Mouse (Mus musculus) c-Kit-positive CD71-negative TER-119-negative erythroid progenitor cells, embryonic 14.5 days (primary cell): ENCODE results near the gene Fbn1.

Source experiments
- DNase-seq: peaks from one replicate; pipeline ENCODE4 v3.0.0-alpha.2; 2013; ENCODE audit warnings: low read depth

Fbn1 gene

DNA sequence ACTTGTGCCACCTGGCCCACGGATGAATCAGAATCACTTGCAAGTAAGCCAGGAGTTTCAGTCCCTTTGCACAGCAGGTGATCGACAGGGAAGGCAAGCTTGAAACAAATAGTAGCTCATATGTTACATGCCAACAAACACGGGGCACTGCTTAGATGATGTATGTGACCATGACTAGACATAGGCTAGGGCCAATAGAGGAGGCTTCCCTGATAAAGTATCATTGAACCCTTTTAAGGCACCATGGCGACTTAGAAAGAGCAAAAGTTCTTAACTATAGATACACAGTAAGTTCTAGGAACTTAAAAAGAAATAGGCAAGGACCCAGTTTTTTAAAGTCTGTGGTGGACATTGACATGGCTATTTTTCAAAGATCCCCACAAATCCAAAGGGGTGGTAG is at the start of gene Fbn1:
Gene Fbn1, minus strand, starts transcription at position 101 of the 400 bp plus-strand sequence.
- no peak for DNase-seq

DNA sequence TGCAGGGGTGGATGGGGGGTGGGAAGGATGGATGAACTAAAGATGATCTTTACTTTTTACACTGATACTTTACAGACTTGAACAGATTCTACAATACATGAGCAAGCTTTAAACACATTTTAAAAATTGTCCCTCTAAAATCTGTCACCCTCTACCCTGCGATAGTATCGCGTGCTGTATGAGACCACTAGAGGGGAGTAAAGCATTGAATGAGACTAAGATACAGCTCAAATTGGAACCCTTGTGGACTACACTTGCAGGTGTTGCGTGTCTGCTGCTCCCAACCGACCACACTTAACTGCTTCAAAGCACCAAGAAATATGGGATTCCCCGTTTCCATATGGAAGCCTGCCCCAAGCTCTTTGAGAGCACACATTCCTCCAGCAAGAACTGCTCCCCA is 48.0 kb upstream of the Fbn1 start:
- peak; percentile 3 for DNase-seq

DNA sequence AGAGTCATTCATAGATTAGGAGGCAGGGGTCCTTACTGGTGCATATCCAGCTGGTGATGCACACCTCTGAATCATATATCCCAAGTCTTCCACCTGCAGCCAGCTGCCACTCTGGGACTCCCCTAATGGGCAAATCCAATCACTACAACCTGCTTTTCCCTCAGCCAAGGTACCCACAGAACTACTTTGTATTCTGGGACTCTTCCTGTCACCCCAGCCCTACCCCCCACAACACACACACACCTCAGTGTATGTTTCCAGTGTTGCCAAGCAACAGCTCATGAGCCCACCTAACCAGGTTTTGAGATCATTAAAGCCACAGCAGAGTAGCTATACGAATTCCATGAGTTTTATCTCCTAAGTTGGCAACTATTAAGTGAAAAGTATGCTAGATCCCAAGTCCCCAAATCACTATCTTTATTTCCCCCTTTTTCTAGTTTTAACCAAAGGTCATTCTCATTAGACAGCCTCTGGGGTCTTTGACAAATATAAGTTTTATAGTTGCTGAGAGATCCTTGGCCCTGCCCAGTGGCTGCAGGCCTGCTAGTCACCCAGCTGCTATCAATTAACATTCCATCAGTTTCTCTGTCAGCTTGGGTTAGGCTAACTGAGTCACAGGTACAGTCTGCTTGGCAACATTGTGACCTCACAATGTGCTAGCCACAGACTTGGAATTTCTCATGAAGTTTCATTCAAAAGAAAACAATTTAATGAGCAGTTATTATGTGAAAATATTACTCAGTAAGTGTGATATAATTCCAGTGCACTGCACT is 41.2 kb upstream of the Fbn1 start:
- no peak for DNase-seq

DNA sequence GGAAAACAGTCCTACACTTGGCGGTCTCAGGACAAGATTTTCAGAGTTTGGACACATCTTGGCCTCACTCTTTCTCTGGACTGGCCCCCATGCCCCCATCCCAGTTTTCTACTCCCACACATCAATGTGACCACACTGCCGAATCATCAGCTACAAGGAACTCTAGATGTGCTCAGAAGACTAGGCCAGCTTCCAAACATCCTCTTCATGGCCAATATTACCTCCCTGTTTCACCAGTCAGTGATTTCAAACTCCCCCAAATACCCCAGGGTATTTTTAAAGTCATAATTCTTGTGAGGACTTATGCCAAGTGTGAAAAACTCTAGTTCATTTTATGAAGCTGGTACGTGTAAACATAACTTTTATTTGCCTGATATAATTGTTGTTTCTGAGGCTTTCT is 37.2 kb upstream of the Fbn1 start:
- no peak for DNase-seq

DNA sequence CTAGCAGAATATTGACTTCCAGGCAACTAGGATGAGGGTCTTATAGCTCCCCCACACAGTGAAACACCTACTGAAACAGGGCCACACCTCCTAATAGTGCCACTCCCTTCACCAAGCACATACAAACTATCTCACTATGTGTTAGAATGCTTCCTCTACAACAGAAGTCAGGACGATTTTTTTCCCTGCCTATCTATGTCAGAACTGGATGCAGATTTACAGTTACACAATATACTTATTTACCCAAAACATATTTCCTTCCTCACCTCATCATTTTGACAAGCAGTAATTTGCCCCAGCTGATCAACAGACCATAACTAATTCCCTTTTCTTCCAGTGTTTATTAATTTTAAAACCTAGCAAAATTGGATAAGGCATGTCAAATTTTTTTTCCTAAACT is 35.9 kb upstream of the Fbn1 start:
- DNase-seq: no peak

DNA sequence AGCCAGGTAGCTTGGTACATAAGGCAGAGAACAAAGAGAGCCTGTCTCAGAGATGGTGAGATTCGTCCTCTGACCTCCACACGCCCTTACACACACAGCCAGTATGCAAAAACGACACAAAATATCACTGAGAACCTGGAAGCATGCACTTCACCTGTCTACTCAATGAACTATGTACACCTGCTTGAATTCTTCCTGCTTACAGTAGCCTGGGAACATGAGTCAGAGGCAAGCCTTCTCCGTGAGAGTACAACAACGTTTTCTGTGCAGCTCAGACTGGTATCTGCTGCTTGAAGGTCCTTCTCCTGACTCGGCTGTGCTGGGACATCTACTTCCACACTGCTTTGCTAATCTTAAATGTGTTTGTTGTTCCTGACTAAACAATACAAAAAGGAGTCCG is 33.7 kb upstream of the Fbn1 start:
- DNase-seq: no peak

DNA sequence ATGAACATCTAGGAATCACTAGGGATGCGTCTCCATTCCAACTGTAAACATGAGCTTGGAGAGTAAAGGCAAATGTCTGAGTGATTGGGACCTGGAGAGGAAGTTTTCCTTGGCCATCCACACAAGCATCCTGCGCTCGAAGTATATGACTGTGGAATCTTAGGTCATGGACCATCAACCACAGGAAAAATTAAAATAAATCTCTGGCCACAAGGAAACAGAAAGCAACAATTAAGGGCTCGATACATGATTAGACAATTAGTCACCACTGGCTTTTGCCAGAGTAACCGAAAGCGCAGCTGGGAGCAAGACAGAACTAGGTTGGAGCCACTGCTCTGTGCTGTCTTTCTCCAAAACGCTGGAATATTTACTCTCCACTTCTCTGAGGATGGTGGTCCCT is 32.8 kb upstream of the Fbn1 start:
- DNase-seq: no peak

DNA sequence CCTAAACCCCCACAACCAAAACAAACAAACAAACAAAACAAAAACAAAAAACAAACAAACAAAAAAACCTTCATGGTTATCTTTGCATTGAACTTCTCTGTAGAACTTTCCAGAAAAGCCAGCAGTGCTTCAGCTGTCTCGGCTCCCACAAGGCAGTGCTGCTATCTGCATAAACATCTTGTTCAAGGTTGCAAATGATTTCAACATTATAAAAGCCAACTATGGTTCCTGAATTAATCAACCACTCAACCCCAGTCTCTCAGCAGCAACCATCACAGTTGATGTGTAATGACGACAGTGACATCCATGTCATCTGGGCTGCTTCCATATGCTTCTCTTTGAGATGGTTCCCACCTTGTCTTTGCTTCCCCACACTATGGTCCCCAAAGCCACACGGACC is 31.8 kb upstream of the Fbn1 start:
- no peak for DNase-seq

DNA sequence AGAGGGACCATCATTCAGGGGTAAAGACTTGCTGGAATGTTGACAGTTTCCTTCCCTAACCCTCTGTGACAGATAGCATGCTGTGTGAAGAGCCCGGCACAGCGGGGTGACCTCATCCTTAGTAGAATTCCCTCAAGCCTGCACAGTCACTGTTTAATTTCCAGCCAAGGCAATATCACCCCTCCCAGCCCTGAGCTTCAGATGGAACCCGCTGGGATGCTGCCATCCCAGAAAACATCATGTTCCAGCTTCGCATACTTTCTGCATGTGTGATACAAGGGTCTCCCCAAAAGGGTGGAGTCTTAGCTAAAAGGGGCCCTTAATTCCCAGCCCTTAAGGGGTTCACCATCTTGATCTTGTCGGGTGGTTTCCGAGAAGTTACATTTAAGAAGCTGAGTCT is 22.9 kb upstream of the Fbn1 start:
- DNase-seq: no peak

DNA sequence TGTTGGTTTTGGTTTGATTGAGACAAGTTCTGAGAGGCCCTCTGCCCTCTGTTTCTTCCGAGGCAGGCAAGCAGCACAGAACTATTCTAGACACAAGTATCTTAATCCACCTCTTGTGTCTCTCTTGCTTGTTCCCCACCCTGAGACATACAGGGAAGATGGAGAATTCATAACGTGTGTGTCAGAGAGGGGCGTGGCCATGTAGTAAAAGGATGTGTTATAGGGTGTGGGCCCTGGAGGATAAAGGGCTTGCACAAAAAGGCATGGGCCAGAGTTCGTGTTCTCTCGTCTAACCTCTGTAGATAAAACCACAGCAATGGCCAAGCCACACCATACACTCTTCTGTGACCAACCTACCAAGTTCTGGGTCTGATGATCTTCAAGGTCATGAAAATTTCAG is 18.8 kb upstream of the Fbn1 start:
- no peak for DNase-seq

DNA sequence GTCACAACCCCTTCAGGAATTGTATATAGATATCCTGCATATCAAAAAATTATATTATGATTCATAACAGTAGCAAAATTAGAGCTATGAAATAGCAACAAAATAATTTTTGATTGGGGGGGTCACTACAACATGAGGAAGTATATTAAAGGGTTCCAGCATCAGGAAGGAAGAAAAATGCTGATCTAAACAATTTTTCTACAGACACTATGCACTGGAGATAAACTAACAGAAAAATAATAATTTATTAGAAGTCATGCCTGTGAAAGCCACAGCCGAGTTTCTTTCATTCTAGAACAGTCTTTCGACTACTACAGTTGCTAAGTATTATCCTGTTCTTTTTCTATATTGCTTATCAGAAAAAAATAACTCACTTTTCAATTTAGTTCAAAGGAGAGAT is 17.7 kb upstream of the Fbn1 start:
- DNase-seq: no peak

DNA sequence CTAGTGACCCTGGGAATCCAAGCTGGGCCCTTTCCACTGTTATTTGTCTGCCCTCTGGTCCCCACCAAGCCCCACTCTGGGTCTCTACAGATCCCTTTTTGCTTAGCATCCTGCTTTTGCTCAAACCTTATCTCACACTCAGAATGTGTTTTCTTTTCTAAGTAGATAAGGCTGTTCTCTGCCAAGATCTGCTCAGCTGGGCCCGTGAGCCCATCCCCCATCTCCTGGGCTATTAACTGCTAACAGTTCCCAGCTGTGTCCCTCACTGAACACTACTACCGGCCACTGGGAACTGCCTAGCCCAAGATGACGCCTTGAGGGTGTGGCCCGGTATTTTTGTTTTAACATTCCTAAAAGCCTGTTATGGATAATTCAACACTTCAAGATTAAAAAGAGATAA is 8.8 kb upstream of the Fbn1 start:
- no peak for DNase-seq

DNA sequence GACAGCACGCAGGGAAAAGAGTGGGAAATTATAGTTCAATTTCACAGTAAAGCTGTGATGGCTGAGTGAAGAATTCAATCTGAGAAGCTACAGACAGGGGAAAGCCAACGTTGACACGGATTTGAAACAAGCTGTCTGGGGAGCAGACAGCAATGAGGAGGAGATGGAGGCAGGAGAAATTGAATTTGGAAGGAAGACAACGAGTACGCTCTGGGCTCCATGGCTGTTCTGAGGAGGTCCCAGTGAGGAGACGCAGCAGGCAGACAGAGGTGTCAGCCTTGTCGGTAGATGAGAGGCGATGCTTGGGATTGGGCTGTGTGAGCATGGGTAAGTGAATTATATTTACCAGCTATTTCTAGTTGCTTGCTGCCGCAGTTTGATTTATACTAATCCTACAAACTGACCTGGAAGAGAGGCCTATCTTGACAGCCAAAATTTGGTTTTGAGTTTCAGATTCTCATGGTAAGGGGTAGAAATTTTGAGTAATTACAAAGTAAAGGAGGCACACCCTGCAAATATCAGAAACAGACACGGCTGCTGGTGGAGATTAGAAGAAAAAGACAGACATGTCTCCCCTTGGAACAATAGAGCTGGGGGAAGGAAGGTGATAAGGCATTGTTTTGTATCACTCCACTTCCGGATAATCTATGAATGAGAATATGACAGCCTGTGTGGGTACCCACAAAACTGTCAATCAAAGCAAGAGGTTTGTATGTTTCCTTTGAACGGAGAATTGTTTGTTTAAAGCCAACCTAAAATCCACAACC is 7.7 kb upstream of the Fbn1 start:
- DNase-seq: no peak

DNA sequence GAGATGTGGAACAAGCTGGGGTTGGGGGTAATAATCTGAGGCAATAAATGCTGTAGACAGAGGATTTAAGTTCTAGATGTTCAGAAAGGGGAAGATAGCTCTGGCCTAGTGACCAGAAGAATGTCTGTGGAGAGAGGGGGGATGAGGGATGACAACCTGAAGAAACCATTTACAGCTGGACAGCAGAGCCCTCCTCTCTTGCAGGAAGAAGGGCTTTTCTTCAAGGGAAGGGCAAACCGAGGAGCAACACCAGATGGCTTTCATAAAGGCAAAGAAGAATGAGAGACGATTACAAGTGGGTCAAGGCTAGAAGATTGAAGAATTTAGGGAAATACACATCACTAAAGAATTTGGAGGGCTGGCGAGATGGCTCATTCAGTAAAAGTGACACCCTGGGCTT is 6.6 kb upstream of the Fbn1 start:
- DNase-seq: no peak

DNA sequence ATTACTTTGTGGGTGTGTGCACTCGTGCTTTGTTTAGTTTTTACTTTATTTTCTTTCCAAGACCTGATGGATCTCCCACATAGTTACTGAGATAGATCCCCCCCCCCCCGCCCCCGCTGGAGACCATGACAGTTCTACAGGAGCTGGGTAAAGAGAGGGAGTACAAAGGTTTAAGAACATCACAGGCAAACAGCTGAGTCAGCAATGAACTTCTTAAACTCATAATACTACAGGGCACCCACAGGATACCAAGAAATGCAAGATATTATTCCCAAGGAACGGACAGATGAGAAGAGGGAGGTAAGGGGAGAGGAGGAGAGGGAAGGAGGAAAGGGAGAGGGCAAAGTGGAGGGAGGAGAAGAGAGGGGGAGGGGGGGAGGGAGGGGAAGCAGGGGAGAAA is 4.8 kb upstream of the Fbn1 start:
- DNase-seq: no peak

DNA sequence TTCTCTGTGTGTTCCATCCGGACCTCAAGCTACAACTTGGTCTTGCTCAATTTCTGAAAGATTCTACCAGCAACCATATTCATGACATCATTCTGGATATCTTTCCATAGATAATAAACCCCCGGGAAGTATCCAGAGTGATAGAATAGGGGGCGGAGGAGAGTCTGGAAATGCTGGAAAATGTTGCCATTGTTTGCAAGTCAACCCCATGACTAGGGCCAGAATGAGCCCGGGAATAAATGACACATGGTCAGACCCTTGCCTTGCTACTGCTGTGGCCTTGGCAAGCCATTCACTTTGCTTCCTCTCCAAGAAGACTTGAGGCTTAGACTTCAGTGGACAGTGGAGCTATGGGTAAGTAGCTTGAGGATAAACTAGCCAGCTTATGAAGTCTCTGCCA is 4.1 kb upstream of the Fbn1 start:
- no peak for DNase-seq

DNA sequence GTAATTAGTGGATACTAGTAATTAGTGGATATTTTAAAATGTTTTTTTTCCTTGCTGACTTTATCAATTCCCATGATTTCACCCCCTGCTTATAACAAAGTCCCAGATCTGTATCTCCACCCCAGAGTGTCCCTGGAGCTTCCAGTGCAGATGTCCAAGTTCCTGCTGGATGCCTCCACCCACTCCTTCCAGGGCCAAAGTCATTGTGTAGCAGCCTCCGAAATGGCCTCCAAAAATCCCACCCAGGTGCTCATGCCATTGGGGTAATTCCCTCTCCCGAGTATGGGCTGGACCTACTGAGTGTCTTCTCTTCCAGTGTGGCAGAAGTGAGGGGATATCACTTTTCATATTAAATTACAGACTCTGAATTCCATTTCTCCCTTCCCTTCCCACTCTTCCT is 3.0 kb upstream of the Fbn1 start:
- DNase-seq: no peak

DNA sequence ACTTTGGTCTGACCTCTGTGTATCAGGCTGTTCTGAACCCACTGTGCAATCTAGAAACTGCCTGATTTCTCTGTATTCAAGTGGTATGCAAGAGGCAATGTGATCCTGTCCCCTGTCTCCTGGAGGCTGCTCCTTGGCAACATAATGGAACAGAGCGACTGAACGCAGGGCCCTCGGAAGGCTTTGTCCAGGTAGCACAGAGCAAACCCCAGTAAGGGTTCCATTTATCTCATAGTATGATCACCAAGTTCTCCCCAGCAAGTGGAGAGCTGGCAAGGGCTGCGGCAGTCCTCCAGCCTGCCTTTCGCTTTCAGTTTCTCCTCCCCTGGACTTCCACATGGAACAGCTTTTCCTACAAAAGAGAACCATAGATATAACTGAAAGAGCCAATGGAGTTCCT is 588 bp upstream of the Fbn1 start:
- DNase-seq: no peak

DNA sequence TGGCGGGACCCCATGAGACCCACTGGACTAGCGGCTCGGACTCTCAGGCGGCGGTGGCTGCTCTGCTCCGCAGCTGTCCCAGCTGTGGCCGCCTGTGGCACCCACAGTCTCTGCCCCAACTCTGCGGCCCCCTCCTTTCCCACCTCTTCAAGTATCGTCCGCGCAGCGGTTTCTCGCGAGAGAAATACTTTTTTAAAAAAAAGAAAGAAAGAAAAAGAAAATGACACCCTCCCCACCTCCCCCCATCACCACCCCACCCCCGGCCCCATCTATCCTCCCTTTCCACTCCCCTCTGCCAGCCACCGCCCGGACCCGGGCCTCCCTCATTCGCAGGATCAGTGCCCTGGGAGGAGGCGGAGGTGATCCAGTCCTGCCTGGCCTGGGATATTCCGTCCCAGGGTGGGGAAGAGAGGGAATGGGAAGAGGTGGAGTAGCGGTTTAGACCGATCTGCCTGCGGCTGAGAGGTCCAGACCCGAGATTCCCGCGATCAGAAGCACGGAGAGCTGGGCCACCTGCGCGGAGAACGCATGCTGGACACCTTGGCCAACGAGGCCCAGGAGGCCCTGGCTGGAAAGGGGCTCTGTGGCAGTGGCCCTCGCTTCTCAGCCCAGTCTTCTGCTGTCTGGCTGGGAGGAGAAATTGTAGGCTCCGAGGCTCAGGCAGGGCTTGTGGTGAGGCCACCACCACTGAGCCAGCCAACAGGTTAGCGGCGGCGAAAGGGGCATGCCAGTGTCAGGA is 1.3 kb downstream of the Fbn1 start:
- DNase-seq: no peak

DNA sequence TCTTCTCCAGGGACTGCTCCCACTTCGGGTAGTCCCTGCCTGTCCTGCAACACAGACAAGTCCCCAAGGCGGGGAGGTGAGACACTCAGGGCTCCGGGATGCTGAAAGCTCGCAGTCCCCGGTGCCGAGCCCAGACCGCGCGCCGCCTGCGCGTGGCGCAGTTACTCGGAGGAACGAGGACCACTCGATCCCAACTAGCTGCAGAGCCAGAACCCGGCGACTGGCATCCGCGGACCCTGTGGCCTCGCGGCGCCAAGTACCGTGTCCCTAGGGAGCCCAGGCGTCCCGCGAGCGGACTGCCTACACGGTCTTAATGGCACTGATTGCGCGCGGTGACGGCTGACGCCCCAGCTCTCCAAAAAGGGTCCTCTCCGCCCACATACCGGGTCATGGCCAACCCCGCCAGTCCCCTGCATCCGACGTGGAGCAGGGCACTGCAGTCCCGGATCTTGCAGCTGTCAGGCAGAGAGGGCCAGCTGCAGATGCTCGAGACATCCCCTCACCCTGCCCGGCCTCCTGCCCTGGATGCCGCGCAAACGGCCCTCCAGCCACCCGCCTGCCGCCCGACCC is 2.0 kb downstream of the Fbn1 start:
- DNase-seq: no peak

DNA sequence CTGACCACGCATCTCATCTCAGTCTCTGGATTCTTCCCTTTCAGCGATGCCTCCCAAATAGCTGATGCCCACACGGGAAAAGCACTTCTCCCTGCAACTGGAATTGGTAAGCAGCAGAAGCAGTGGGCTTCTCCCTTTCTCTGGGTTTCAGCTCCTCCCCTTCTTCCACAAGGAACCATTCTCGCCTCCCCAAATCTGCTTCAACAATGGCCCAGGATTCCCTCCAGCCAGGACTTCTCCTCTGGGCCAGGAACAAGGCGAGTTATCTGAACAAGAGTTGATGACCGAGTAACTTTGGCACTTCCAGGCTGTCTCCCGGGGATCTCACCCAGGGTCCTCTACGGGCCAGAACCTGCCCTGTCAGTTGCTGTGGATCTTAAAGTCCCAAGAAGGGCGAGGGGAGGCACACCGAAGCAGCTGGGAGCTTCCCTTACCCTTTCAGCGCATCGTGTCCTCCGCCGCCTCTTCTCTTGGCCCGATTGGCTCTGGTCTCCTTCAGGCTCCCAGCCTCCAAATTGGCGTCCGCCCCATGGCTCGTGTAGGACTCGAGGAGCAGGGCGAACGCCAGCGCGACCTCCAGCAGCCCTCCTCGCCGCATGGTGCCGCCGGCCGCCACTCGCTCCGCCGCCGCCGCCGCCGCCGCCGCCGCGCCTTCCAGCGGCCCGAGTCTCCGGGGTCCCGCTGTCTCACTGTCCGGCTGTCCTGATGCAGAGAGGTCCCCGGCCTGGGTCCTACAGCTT is 2.6 kb downstream of the Fbn1 start, which contains the start of gene Gm9913:
Gene Gm9913, plus strand, starts transcription at position 84 of the 740 bp plus-strand sequence.
- no peak for DNase-seq

DNA sequence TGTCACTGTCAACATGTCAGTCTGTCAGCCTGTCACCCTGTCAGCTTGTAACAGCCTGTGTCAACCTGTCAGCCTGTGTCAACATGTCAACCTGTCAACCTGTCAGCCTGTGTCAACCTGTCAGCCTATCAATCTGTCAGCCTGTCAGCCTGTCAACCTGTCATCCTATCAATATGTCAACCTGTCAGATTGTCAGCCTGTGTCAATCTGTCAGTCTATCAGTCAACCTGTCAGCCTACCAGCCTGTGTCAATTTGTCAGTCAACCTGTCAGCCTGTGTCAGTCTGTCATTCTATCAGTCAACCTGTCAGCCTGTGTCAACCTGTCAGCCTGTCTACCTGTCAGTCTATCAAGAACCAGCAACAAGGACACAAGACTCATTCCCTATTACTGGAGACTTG is 6.3 kb downstream of the Fbn1 start:
- no peak for DNase-seq
